Mouse (Mus musculus) heart, postnatal 10 days (tissue): ENCODE data around the gene Agrp. TPM values are rescaled to one million over a fixed set of nuclear protein-coding genes. Genes with fewer than 3 reads are reported as not detected.

Source experiments
- DNase-seq, 2 experiments: peaks; one replicate each; pipeline ENCODE4 v3.0.0; 2021
- intact Hi-C: fragments of 180-260 bp; cut with DNase I; formaldehyde crosslinking; loops from one replicate; pipeline ENCODE4 v1.15.1; 2025
- total RNA-seq, 2 experiments: library from RNA; stranded (reverse); gene quantifications; 2 replicates each; pipeline ENCODE4 v1.2.3; 2021

The Agrp gene
- total RNA-seq, 2 experiments from 2014 or later: not detected

- intact Hi-C loops: no loop called here
- no peak for DNase-seq
Observed at GRCm38 (mm10) chr8:105555230-105555629, 82.0 kb downstream of the Agrp start.

- peak; percentile 84 to 89 for DNase-seq
- intact Hi-C loops: loop anchor here (1.0 to 5.0 kb wide), 3 partner anchors 38 to 197 kb away; no protein-coding TSS in a partner anchor
Observed at GRCm38 (mm10) chr8:105554087-105554486, 83.1 kb downstream of the Agrp start.

GRCm38 (mm10) chr8:105552824-105553223 is 84.4 kb downstream of the Agrp start:
- DNase-seq: no peak
- intact Hi-C loops: loop anchor here (2.0 to 5.0 kb wide), 2 partner anchors 22 to 196 kb away; no protein-coding TSS in a partner anchor

GRCm38 (mm10) chr8:105552032-105552431 is 85.2 kb downstream of the Agrp start:
- intact Hi-C loops: loop anchor here (2.0 to 5.0 kb wide), 2 partner anchors 21 to 195 kb away; no protein-coding TSS in a partner anchor
- DNase-seq: peak in 1 of 2 experiments; percentile 26

GRCm38 (mm10) chr8:105550083-105550482 is 87.1 kb downstream of the Agrp start:
- DNase-seq: no peak
- intact Hi-C loops: loop anchor here (5.0 kb wide), 1 partner anchor 193 kb away; no protein-coding TSS in a partner anchor

GRCm38 (mm10) chr8:105549506-105549905 is 87.7 kb downstream of the Agrp start:
- DNase-seq: no peak
- intact Hi-C loops: no loop called here

GRCm38 (mm10) chr8:105546384-105547350 is 90.5 kb downstream of the Agrp start:
- DNase-seq: no peak
- intact Hi-C loops: no loop called here

GRCm38 (mm10) chr8:105545249-105545648 is 91.9 kb downstream of the Agrp start:
- no peak for DNase-seq
- intact Hi-C loops: no loop called here

- DNase-seq: peak; percentile 51 to 60
Observed at GRCm38 (mm10) chr8:105544544-105545205, 92.5 kb downstream of the Agrp start.

GRCm38 (mm10) chr8:105543703-105544102 is 93.5 kb downstream of the Agrp start:
- no peak for DNase-seq
- intact Hi-C loops: no loop called here

More at GRCm38 (mm10) chr8:105544544-105545205, 92.5 kb downstream of the Agrp start:
- intact Hi-C loops: no loop called here

- intact Hi-C loops: no loop called here
- no peak for DNase-seq
Observed at GRCm38 (mm10) chr8:105542808-105543207, 94.4 kb downstream of the Agrp start.

- no peak for DNase-seq
- intact Hi-C loops: no loop called here
Observed at GRCm38 (mm10) chr8:105542032-105542656, 95.0 kb downstream of the Agrp start.

- intact Hi-C loops: loop anchor here (5.0 kb wide), 1 partner anchor 172 kb away; no protein-coding TSS in a partner anchor
- no peak for DNase-seq
Observed at GRCm38 (mm10) chr8:105538940-105539339, 98.3 kb downstream of the Agrp start.

- intact Hi-C loops: loop anchor here (5.0 kb wide), 1 partner anchor 170 kb away; no protein-coding TSS in a partner anchor
- DNase-seq: no peak
Observed at GRCm38 (mm10) chr8:105537011-105537677, 100.0 kb downstream of the Agrp start.

- intact Hi-C loops: loop anchor here (5.0 kb wide), 1 partner anchor 169 kb away; no protein-coding TSS in a partner anchor
- DNase-seq: no peak
Observed at GRCm38 (mm10) chr8:105536546-105536945, 100.6 kb downstream of the Agrp start.

- intact Hi-C loops: loop anchor here (1.0 kb wide), 2 partner anchors 18 to 51 kb away; no protein-coding TSS in a partner anchor
- DNase-seq: peak; percentile 84 to 90
Observed at GRCm38 (mm10) chr8:105533892-105534329, 103.3 kb downstream of the Agrp start.

GRCm38 (mm10) chr8:105533439-105533838 is 103.8 kb downstream of the Agrp start:
- DNase-seq: peak in 1 of 2 experiments; percentile 48
- intact Hi-C loops: no loop called here

- peak; percentile 73 to 81 for DNase-seq
- intact Hi-C loops: loop anchor here (2.0 kb wide), 1 partner anchor 21 kb away; no protein-coding TSS in a partner anchor
Observed at GRCm38 (mm10) chr8:105531774-105532173, 105.4 kb downstream of the Agrp start.

- intact Hi-C loops: no loop called here
- no peak for DNase-seq
Observed at GRCm38 (mm10) chr8:105529271-105529670, 107.9 kb downstream of the Agrp start.

GRCm38 (mm10) chr8:105528206-105528605 is 109.0 kb downstream of the Agrp start:
- no peak for DNase-seq
- intact Hi-C loops: no loop called here
